27 mouse cellular contexts compared by ENCODE assay signal in genomic region chr14:48151554-48151953, GRCm38 (mm10). TPM values are rescaled to one million over a fixed set of nuclear protein-coding genes. Genes with fewer than 3 reads are reported as not detected.
DNase-seq lines count a peak whose midpoint lies in the region; ATAC-seq and TF ChIP-seq lines count a peak whose summit lies in the region.
"Had no signal": no experiment of that assay in that cellular context is flagged by ENCODE, and none has a peak within 500 bp of the region (broad histone marks: within the 10 kb centered on the region; RNA-seq: fewer than 3 reads in every experiment).

No protein-coding gene starts in this region.

- H3K27ac ChIP-seq in gastrocnemius, adult 2 months = peak overlapping the region; percentile 41
- H3K27ac ChIP-seq in heart, postnatal 0 days (ENCODE audit: low read depth) = 0 out of 2 replicates have a peak overlapping the region, but pooled peaks have one; percentile 11
- H3K27ac ChIP-seq in brown adipose tissue, adult 24 weeks (replicated peaks; ENCODE audit: low read depth, low read length) = peak overlapping the region; percentile 0; the same call in 1 of the 2 replicates
- H3K27ac ChIP-seq: embryonic facial prominence, embryonic 12.5 days; forebrain, embryonic 13.5 days; forebrain, embryonic 15.5 days had no signal

- no peak overlapping the region for H3K4me3 ChIP-seq in gastrocnemius, adult 2 months
- H3K4me3 ChIP-seq in heart, postnatal 0 days (ENCODE audit: low read depth, low read length) = no peak overlapping the region
- H3K4me3 ChIP-seq in brown adipose tissue, adult 24 weeks (ENCODE audit: insufficient read depth, low read depth, low read length) = no peak overlapping the region
- H3K4me3 ChIP-seq: embryonic facial prominence, embryonic 12.5 days; forebrain, embryonic 13.5 days; forebrain, embryonic 15.5 days had no signal

- no peak for TF ChIP-seq EP300 in heart, postnatal 0 days (IDR thresholded peaks at IDR 0.05; ENCODE audit: low read depth)

- intact Hi-C loops in gastrocnemius, adult 2 months (cut with DNase I) = no loop called here

- no peak overlapping the region for H3K4me2 ChIP-seq in heart, postnatal 0 days (ENCODE audit: low read depth, low read length)
- H3K4me2 ChIP-seq: embryonic facial prominence, embryonic 12.5 days; forebrain, embryonic 13.5 days; forebrain, embryonic 15.5 days had no signal

- ATAC-seq in heart, postnatal 0 days (ENCODE audit: insufficient read depth, low read depth) = no peak
- ATAC-seq: activated CD4-positive, CD25-positive, alpha-beta regulatory T cell, adult 4 months; CD4-positive, CD25-positive, alpha-beta regulatory T cell, adult 4 months; forebrain, embryonic 13.5 days; forebrain, embryonic 15.5 days; forebrain, postnatal 0 days; Patski had no signal

- H3K36me3 ChIP-seq in heart, postnatal 0 days (replicated peaks; ENCODE audit: control insufficient read depth, insufficient read depth, low read length) = no peaks in the 10 kb centered on the region
- H3K36me3 ChIP-seq: embryonic facial prominence, embryonic 12.5 days; forebrain, embryonic 15.5 days; G1E had no signal

- no peak overlapping the region for H3K9ac ChIP-seq in heart, postnatal 0 days (replicated peaks; ENCODE audit: low read depth, low read length)
- H3K9ac ChIP-seq: embryonic facial prominence, embryonic 12.5 days; forebrain, embryonic 13.5 days; forebrain, embryonic 15.5 days; forebrain, postnatal 0 days had no signal

- no peaks in the 10 kb centered on the region for H3K27me3 ChIP-seq in heart, postnatal 0 days (ENCODE audit: control insufficient read depth, insufficient read depth, low read length)
- H3K27me3 ChIP-seq: CH12.LX; embryonic facial prominence, embryonic 12.5 days; forebrain, embryonic 13.5 days; forebrain, embryonic 15.5 days; Patski had no signal

- TF ChIP-seq CTCF in gastrocnemius, adult 2 months (IDR thresholded peaks at IDR 0.05) = no peak
- no peak for TF ChIP-seq CTCF in heart, postnatal 0 days (IDR thresholded peaks at IDR 0.05; ENCODE audit: low read depth)

- H3K4me1 ChIP-seq in heart, postnatal 0 days (ENCODE audit: control insufficient read depth, insufficient read depth) = no peaks in the 10 kb centered on the region
- H3K4me1 ChIP-seq in brown adipose tissue, adult 24 weeks (ENCODE audit: control insufficient read depth, insufficient read depth, insufficient read length, low read length) = peaks cover 30% of the 10 kb centered on the region
- H3K4me1 ChIP-seq: forebrain, embryonic 13.5 days; forebrain, embryonic 15.5 days had no signal

- DNase-seq in gastrocnemius, adult 2 months = no peak
- no peak for DNase-seq in gastrocnemius, postnatal 4 days (ENCODE audit: low spot score in 2 of 2)
- peak; percentile 34 to 65 for DNase-seq in heart, adult 18-20 months
- DNase-seq in heart, postnatal 4 days = no peak
- DNase-seq in heart, postnatal 0 days (ENCODE audit: low spot score) = no peak
- DNase-seq in heart, adult 8-10 months (ENCODE audit: low spot score) = no peak
- DNase-seq in embryo, embryonic 10.5 days (ENCODE audit: low spot score) = no peak
- DNase-seq: adrenal gland, adult 8-10 months; adrenal gland, postnatal 14 days; adrenal gland, postnatal 36 days; B cell, adult 2 months; cerebellum, adult 11 months; cerebellum, adult 18-20 months; cerebellum, adult 9-10 months; cerebellum, postnatal 10 days; cerebellum, postnatal 25 days; embryo, embryonic 11 days; forebrain, postnatal 0 days had no signal

- 37% methylated on average over 2 of the region's 2 CpGs for WGBS in heart, postnatal 0 days

- no peaks in the 10 kb centered on the region for H3K9me3 ChIP-seq in heart, postnatal 0 days (replicated peaks; ENCODE audit: control insufficient read depth, low read length)
- H3K9me3 ChIP-seq: embryonic facial prominence, embryonic 12.5 days; forebrain, embryonic 13.5 days; forebrain, embryonic 15.5 days; G1E had no signal

RNA-seq across cellular contexts. Expression of gene Peli2, which starts 30.9 kb away (rescaled TPM):
- total RNA-seq in gastrocnemius, adult 2 months (2021) = 10 to 100 TPM; 15.0 to 17.6 TPM
- 10 to 100 TPM; 24.1 to 25.1 TPM for total RNA-seq in gastrocnemius, postnatal 4 days (2021)
- total RNA-seq in heart, adult 18-20 months (2021) = 10 to 100 TPM; 15.7 to 16.8 TPM
- 10 to 100 TPM; 12.1 to 12.8 TPM for total RNA-seq in heart, postnatal 4 days (2021)
- total RNA-seq in heart, postnatal 0 days (2014; rRNA removed; ENCODE audit: low replicate concordance) = 15.4 and 18.2 TPM in 2 replicates
- 2.0 and 2.1 TPM in 2 replicates for polyA plus RNA-seq in heart, postnatal 0 days (2015; fragmentation: Nextera tagmentation; extraction: Ambion mirVana)
- 10 to 100 TPM; 19.1 to 22.9 (median 20.8) TPM for total RNA-seq in heart, adult 8-10 months (2022)
- 18.2 and 23.7 TPM in 2 replicates for polyA plus RNA-seq in brown adipose tissue, adult 24 weeks (2012; ENCODE audit: insufficient read depth, insufficient read length, missing spikeins)
- total RNA-seq: CH12.LX had no signal
- polyA plus RNA-seq: G1E had no signal

Comparison
In these comparisons a context has a peak if more than half of its experiments do, and no peak if none do; other contexts are left out.
1. DNase-seq: peak in heart, adult 18-20 months (2 of 2); none in gastrocnemius, adult 2 months (single experiment), gastrocnemius, postnatal 4 days (0 of 2), heart, postnatal 4 days (single experiment), heart, postnatal 0 days (single experiment), heart, adult 8-10 months (single experiment) and embryo, embryonic 10.5 days (single experiment).
2. Peak in every context shown above with its lines, with median percentiles within 50 percentile points of each other: H3K27ac ChIP-seq.